Mouse (Mus musculus): ENCODE data around the gene Thada. TPM values are rescaled to one million over a fixed set of nuclear protein-coding genes. Genes with fewer than 3 reads are reported as not detected.

Gene Thada
- polyA plus RNA-seq, 1 experiment from 2014 or later: 10.8 TPM

- Histone ChIP-seq H3K27me3 (replicated peaks; ENCODE audit: control insufficient read depth, insufficient read depth, low read length) (no peaks in the 10 kb centered on the region), H3K4me2 (ENCODE audit: low read length) (no peak overlapping the region), H3K4me1 (replicated peaks; ENCODE audit: control insufficient read depth, insufficient read depth, low read length) (peaks cover 9% of the 10 kb centered on the region), H3K27ac (ENCODE audit: low read depth) (no peak overlapping the region), H3K9me3 (ENCODE audit: control insufficient read depth, low read length) (0 out of 2 replicates have a peak, but pooled peaks cover 4% of the 10 kb centered on the region), H3K36me3 (ENCODE audit: control insufficient read depth, insufficient read depth, low read length) (no peaks in the 10 kb centered on the region), H3K4me3 (ENCODE audit: low read depth, low read length) (no peak overlapping the region), H3K9ac (ENCODE audit: low read length) (no peak overlapping the region)
- WGBS: 97% methylated on average over 17 of the region's 17 CpGs
- DNase-seq (ENCODE audit: low spot score): no peak
- no peak for ATAC-seq (replicated peaks; ENCODE audit: low FRiP score, low TSS enrichment, low read depth)
These were observed 290.8 kb downstream of the Thada start for GRCm38 (mm10) chr17:84175196-84175595.

- no peak for DNase-seq (ENCODE audit: low spot score)
- Histone ChIP-seq H3K27ac (ENCODE audit: low read depth) (no peak overlapping the region), H3K4me3 (ENCODE audit: low read depth, low read length) (no peak overlapping the region), H3K4me2 (ENCODE audit: low read length) (no peak overlapping the region), H3K4me1 (replicated peaks; ENCODE audit: control insufficient read depth, insufficient read depth, low read length) (peaks cover 9% of the 10 kb centered on the region), H3K27me3 (replicated peaks; ENCODE audit: control insufficient read depth, insufficient read depth, low read length) (no peaks in the 10 kb centered on the region), H3K9ac (ENCODE audit: low read length) (no peak overlapping the region), H3K9me3 (ENCODE audit: control insufficient read depth, low read length) (no peaks in the 10 kb centered on the region), H3K36me3 (ENCODE audit: control insufficient read depth, insufficient read depth, low read length) (no peaks in the 10 kb centered on the region)
- no peak for ATAC-seq (replicated peaks; ENCODE audit: low FRiP score, low TSS enrichment, low read depth)
- WGBS: 85% methylated on average over 4 of the region's 4 CpGs
These were observed 298.6 kb downstream of the Thada start for GRCm38 (mm10) chr17:84167377-84167776.

- Histone ChIP-seq H3K4me1 (replicated peaks; ENCODE audit: control insufficient read depth, insufficient read depth, low read length) (peaks cover 19% of the 10 kb centered on the region), H3K4me3 (ENCODE audit: low read depth, low read length) (no peak overlapping the region), H3K27ac (ENCODE audit: low read depth) (no peak overlapping the region), H3K9ac (ENCODE audit: low read length) (no peak overlapping the region), H3K9me3 (ENCODE audit: control insufficient read depth, low read length) (no peaks in the 10 kb centered on the region), H3K27me3 (replicated peaks; ENCODE audit: control insufficient read depth, insufficient read depth, low read length) (no peaks in the 10 kb centered on the region), H3K36me3 (ENCODE audit: control insufficient read depth, insufficient read depth, low read length) (no peaks in the 10 kb centered on the region), H3K4me2 (ENCODE audit: low read length) (no peak overlapping the region)
- 86% methylated on average over 9 of the region's 9 CpGs for WGBS
- ATAC-seq (replicated peaks; ENCODE audit: low FRiP score, low TSS enrichment, low read depth) (no peak), DNase-seq (ENCODE audit: low spot score) (no peak)
These were observed 299.7 kb downstream of the Thada start for GRCm38 (mm10) chr17:84166135-84166860.

- ATAC-seq (replicated peaks; ENCODE audit: low FRiP score, low TSS enrichment, low read depth) (no peak), DNase-seq (ENCODE audit: low spot score) (no peak)
- Histone ChIP-seq H3K9me3 (ENCODE audit: control insufficient read depth, low read length) (no peaks in the 10 kb centered on the region), H3K9ac (ENCODE audit: low read length) (no peak overlapping the region), H3K36me3 (ENCODE audit: control insufficient read depth, insufficient read depth, low read length) (no peaks in the 10 kb centered on the region), H3K4me1 (replicated peaks; ENCODE audit: control insufficient read depth, insufficient read depth, low read length) (peaks cover 24% of the 10 kb centered on the region), H3K4me2 (ENCODE audit: low read length) (no peak overlapping the region), H3K27me3 (replicated peaks; ENCODE audit: control insufficient read depth, insufficient read depth, low read length) (no peaks in the 10 kb centered on the region), H3K4me3 (ENCODE audit: low read depth, low read length) (no peak overlapping the region), H3K27ac (ENCODE audit: low read depth) (no peak overlapping the region)
- 82% methylated on average over 3 of the region's 3 CpGs for WGBS
These were observed 300.3 kb downstream of the Thada start for GRCm38 (mm10) chr17:84165735-84166134.

GRCm38 (mm10) chr17:84164146-84164545, 301.9 kb downstream of the Thada start:
- WGBS: 93% methylated on average over 8 of the region's 8 CpGs
- DNase-seq (ENCODE audit: low spot score): no peak
- Histone ChIP-seq H3K9me3 (ENCODE audit: control insufficient read depth, low read length) (no peaks in the 10 kb centered on the region), H3K4me2 (ENCODE audit: low read length) (no peak overlapping the region), H3K27ac (ENCODE audit: low read depth) (no peak overlapping the region), H3K36me3 (ENCODE audit: control insufficient read depth, insufficient read depth, low read length) (no peaks in the 10 kb centered on the region), H3K27me3 (replicated peaks; ENCODE audit: control insufficient read depth, insufficient read depth, low read length) (no peaks in the 10 kb centered on the region), H3K4me1 (replicated peaks; ENCODE audit: control insufficient read depth, insufficient read depth, low read length) (peaks cover 24% of the 10 kb centered on the region), H3K9ac (ENCODE audit: low read length) (no peak overlapping the region), H3K4me3 (ENCODE audit: low read depth, low read length) (no peak overlapping the region)
- ATAC-seq (replicated peaks; ENCODE audit: low FRiP score, low TSS enrichment, low read depth): no peak

GRCm38 (mm10) chr17:84163066-84163785, 302.8 kb downstream of the Thada start:
- Histone ChIP-seq H3K4me1 (replicated peaks; ENCODE audit: control insufficient read depth, insufficient read depth, low read length) (peaks cover 25% of the 10 kb centered on the region), H3K27me3 (replicated peaks; ENCODE audit: control insufficient read depth, insufficient read depth, low read length) (no peaks in the 10 kb centered on the region), H3K4me2 (ENCODE audit: low read length) (no peak overlapping the region), H3K9me3 (ENCODE audit: control insufficient read depth, low read length) (no peaks in the 10 kb centered on the region), H3K36me3 (ENCODE audit: control insufficient read depth, insufficient read depth, low read length) (no peaks in the 10 kb centered on the region), H3K27ac (ENCODE audit: low read depth) (no peak overlapping the region), H3K4me3 (ENCODE audit: low read depth, low read length) (no peak overlapping the region), H3K9ac (ENCODE audit: low read length) (no peak overlapping the region)
- ATAC-seq (replicated peaks; ENCODE audit: low FRiP score, low TSS enrichment, low read depth): no peak
- 59% methylated on average over 12 of the region's 12 CpGs for WGBS
- DNase-seq (ENCODE audit: low spot score): no peak

- H3K9ac ChIP-seq (ENCODE audit: low read length): no peak overlapping the region
- no peak for DNase-seq (ENCODE audit: low spot score)
- no peak for ATAC-seq (replicated peaks; ENCODE audit: low FRiP score, low TSS enrichment, low read depth)
- H3K4me3 ChIP-seq (ENCODE audit: low read depth, low read length): no peak overlapping the region
- no peak overlapping the region for H3K4me2 ChIP-seq (ENCODE audit: low read length)
- peaks cover 27% of the 10 kb centered on the region for H3K4me1 ChIP-seq (replicated peaks; ENCODE audit: control insufficient read depth, insufficient read depth, low read length)
- peak overlapping the region; percentile 70; the same call in 1 of the 2 replicates for H3K27ac ChIP-seq (ENCODE audit: low read depth)
- no peaks in the 10 kb centered on the region for H3K9me3 ChIP-seq (ENCODE audit: control insufficient read depth, low read length)
- 78% methylated on average over 8 of the region's 8 CpGs for WGBS
- H3K36me3 ChIP-seq (ENCODE audit: control insufficient read depth, insufficient read depth, low read length): no peaks in the 10 kb centered on the region
- H3K27me3 ChIP-seq (replicated peaks; ENCODE audit: control insufficient read depth, insufficient read depth, low read length): no peaks in the 10 kb centered on the region
These were observed 303.7 kb downstream of the Thada start for GRCm38 (mm10) chr17:84162211-84162760.

- Histone ChIP-seq H3K4me3 (ENCODE audit: low read depth, low read length) (no peak overlapping the region), H3K27ac (ENCODE audit: low read depth) (peak overlapping the region; percentile 70), H3K9ac (ENCODE audit: low read length) (0 out of 2 replicates have a peak overlapping the region, but pooled peaks have one; percentile 16), H3K36me3 (ENCODE audit: control insufficient read depth, insufficient read depth, low read length) (no peaks in the 10 kb centered on the region), H3K9me3 (ENCODE audit: control insufficient read depth, low read length) (no peaks in the 10 kb centered on the region), H3K4me1 (replicated peaks; ENCODE audit: control insufficient read depth, insufficient read depth, low read length) (peaks cover 27% of the 10 kb centered on the region), H3K4me2 (ENCODE audit: low read length) (no peak overlapping the region), H3K27me3 (replicated peaks; ENCODE audit: control insufficient read depth, insufficient read depth, low read length) (no peaks in the 10 kb centered on the region)
- ATAC-seq (replicated peaks; ENCODE audit: low FRiP score, low TSS enrichment, low read depth) (no peak), DNase-seq (ENCODE audit: low spot score) (no peak)
- 10% methylated on average over 6 of the region's 6 CpGs for WGBS
These were observed 304.7 kb downstream of the Thada start for GRCm38 (mm10) chr17:84161231-84161854.

Measured in intestine, embryonic 14.5 days (tissue).